Mouse (Mus musculus) ES-Bruce4 (cell line): ENCODE measurements around the gene Cdrt4. TPM values are rescaled to one million over a fixed set of nuclear protein-coding genes. Genes with fewer than 3 reads are reported as not detected.

Source experiments
- H3K27ac ChIP-seq: 2 replicates; pipeline ENCODE4 v1.5.1; 2012; ENCODE audit warnings: low read length, inconsistent platforms; ENCODE audit not compliant: insufficient read depth
- H3K27me3 ChIP-seq: 2 replicates; pipeline ENCODE4 v1.6.1; 2012; ENCODE audit warnings: mild to moderate bottlenecking, low read length, inconsistent platforms; ENCODE audit not compliant: control insufficient read depth, poor library complexity, insufficient read depth, severe bottlenecking
- H3K36me3 ChIP-seq: 2 replicates; pipeline ENCODE4 v1.6.1; 2012; ENCODE audit warnings: inconsistent platforms, mild to moderate bottlenecking, low read length, moderate library complexity; ENCODE audit not compliant: control insufficient read depth, poor library complexity, insufficient read depth, severe bottlenecking
- H3K4me1 ChIP-seq: one replicate; pipeline ENCODE4 v1.8.1; 2011; ENCODE audit warnings: low read length; ENCODE audit not compliant: control insufficient read depth, insufficient read depth
- H3K4me3 ChIP-seq: 2 replicates; pipeline ENCODE4 v1.5.1; 2011; ENCODE audit warnings: low read depth, mild to moderate bottlenecking, low read length
- H3K9ac ChIP-seq: 2 replicates; pipeline ENCODE4 v1.6.1; 2012; ENCODE audit warnings: low read depth, mild to moderate bottlenecking, inconsistent platforms; ENCODE audit not compliant: poor library complexity, severe bottlenecking
- H3K9me3 ChIP-seq: replicated peaks from 2 replicates; pipeline ENCODE4 v1.6.1; 2012; ENCODE audit warnings: mild to moderate bottlenecking, low read length, inconsistent platforms; ENCODE audit not compliant: control insufficient read depth, poor library complexity, insufficient read depth, severe bottlenecking
- CTCF ChIP-seq: IDR thresholded peaks from one replicate; pipeline ENCODE4 v1.8.1; 2011; ENCODE audit warnings: low read depth, low read length
- EP300 ChIP-seq: IDR thresholded peaks from 2 replicates; pipeline ENCODE4 v1.6.1; 2011; ENCODE audit warnings: low read depth, low read length; ENCODE audit not compliant: insufficient read depth
- POLR2A ChIP-seq: IDR thresholded peaks from one replicate; pipeline ENCODE4 v1.8.1; 2011; ENCODE audit warnings: low read length; ENCODE audit not compliant: insufficient read depth
- polyA plus RNA-seq: library from polyadenylated mRNA; stranded (reverse); fragments of >200 nt; gene quantifications from 2 replicates; pipeline ENCODE4 v1.2.4, GENCODE M21; 2011; ENCODE audit warnings: low read depth; ENCODE audit not compliant: missing spikeins, insufficient read depth, insufficient read length

Cdrt4 gene
- polyA plus RNA-seq, 1 experiment: not detected

GRCm38 (mm10) chr11:62945514-62945913 is 5.5 kb upstream of the Cdrt4 start:
- Histone ChIP-seq H3K27ac (no peak overlapping the region), H3K4me3 (no peak overlapping the region), H3K9me3 (no peaks in the 10 kb centered on the region), H3K4me1 (no peaks in the 10 kb centered on the region), H3K36me3 (no peaks in the 10 kb centered on the region), H3K27me3 (no peaks in the 10 kb centered on the region), H3K9ac (no peak overlapping the region)
- TF ChIP-seq EP300 (no peak), POLR2A (no peak), CTCF (no peak)

GRCm38 (mm10) chr11:62949548-62949947 is 1.4 kb upstream of the Cdrt4 start:
- Histone ChIP-seq H3K36me3 (no peaks in the 10 kb centered on the region), H3K9ac (no peak overlapping the region), H3K27me3 (no peaks in the 10 kb centered on the region), H3K4me3 (no peak overlapping the region), H3K27ac (no peak overlapping the region), H3K9me3 (no peaks in the 10 kb centered on the region), H3K4me1 (no peaks in the 10 kb centered on the region)
- no peak for TF ChIP-seq CTCF
- no peak for TF ChIP-seq POLR2A
- TF ChIP-seq EP300: no peak

GRCm38 (mm10) chr11:62954766-62955165 is 3.8 kb downstream of the Cdrt4 start:
- no peak overlapping the region for H3K9ac ChIP-seq

GRCm38 (mm10) chr11:62955186-62955585 is 4.2 kb downstream of the Cdrt4 start:
- TF ChIP-seq CTCF: no peak
- no peak for TF ChIP-seq EP300
- no peak for TF ChIP-seq POLR2A
- peaks cover 2% of the 10 kb centered on the region for H3K4me1 ChIP-seq
- no peaks in the 10 kb centered on the region for H3K9me3 ChIP-seq
- H3K4me3 ChIP-seq: no peak overlapping the region
- H3K27me3 ChIP-seq: no peaks in the 10 kb centered on the region
- H3K9ac ChIP-seq: no peak overlapping the region
- no peak overlapping the region for H3K27ac ChIP-seq
- H3K36me3 ChIP-seq: no peaks in the 10 kb centered on the region

More at GRCm38 (mm10) chr11:62954766-62955165, 3.8 kb downstream of the Cdrt4 start:
- no peaks in the 10 kb centered on the region for H3K27me3 ChIP-seq
- TF ChIP-seq EP300 (no peak), POLR2A (no peak), CTCF (no peak)
- no peak overlapping the region for H3K4me3 ChIP-seq
- no peak overlapping the region for H3K27ac ChIP-seq
- H3K9me3 ChIP-seq: no peaks in the 10 kb centered on the region
- H3K4me1 ChIP-seq: peaks cover 2% of the 10 kb centered on the region
- no peaks in the 10 kb centered on the region for H3K36me3 ChIP-seq

GRCm38 (mm10) chr11:62955776-62956175 is 4.8 kb downstream of the Cdrt4 start:
- H3K4me1 ChIP-seq: peaks cover 2% of the 10 kb centered on the region
- H3K27me3 ChIP-seq: no peaks in the 10 kb centered on the region
- H3K9me3 ChIP-seq: no peaks in the 10 kb centered on the region
- no peak overlapping the region for H3K27ac ChIP-seq
- no peak overlapping the region for H3K9ac ChIP-seq
- no peaks in the 10 kb centered on the region for H3K36me3 ChIP-seq
- TF ChIP-seq POLR2A (no peak), EP300 (no peak), CTCF (no peak)
- H3K4me3 ChIP-seq: no peak overlapping the region

- Histone ChIP-seq H3K4me1 (peaks cover 2% of the 10 kb centered on the region), H3K27ac (no peak overlapping the region), H3K4me3 (no peak overlapping the region), H3K27me3 (no peaks in the 10 kb centered on the region), H3K9ac (no peak overlapping the region), H3K9me3 (no peaks in the 10 kb centered on the region), H3K36me3 (no peaks in the 10 kb centered on the region)
- TF ChIP-seq EP300 (no peak), POLR2A (no peak), CTCF (no peak)
These were observed 6.7 kb downstream of the Cdrt4 start for GRCm38 (mm10) chr11:62957626-62958180.
